ENCODE assay signal across 19 mouse cellular contexts in genomic region chr16:20445871-20446270, GRCm38 (mm10). TPM values are rescaled to one million over a fixed set of nuclear protein-coding genes. Genes with fewer than 3 reads are reported as not detected.
DNase-seq lines count a peak whose midpoint lies in the region; ATAC-seq and TF ChIP-seq lines count a peak whose summit lies in the region.
"Had no signal": no experiment of that assay in that cellular context is flagged by ENCODE, and none has a peak within 500 bp of the region (broad histone marks: within the 10 kb centered on the region; RNA-seq: fewer than 3 reads in every experiment).

No protein-coding gene starts in this region.

- 91% methylated on average over 1 of the region's 1 CpGs for WGBS in hindbrain, embryonic 12.5 days
- 89% methylated on average over 1 of the region's 1 CpGs for WGBS in forebrain, embryonic 13.5 days

- intact Hi-C loops in heart, postnatal 36 days (cut with DNase I), result no loop called here

- peak; percentile 69 for ATAC-seq in Patski
- ATAC-seq in hindbrain, embryonic 12.5 days (ENCODE audit: low FRiP score), result no peak
- no peak for ATAC-seq in forebrain, embryonic 13.5 days
- ATAC-seq: forebrain, embryonic 16.5 days; hindbrain, embryonic 16.5 days; inflammation-experienced regulatory T-cells, adult 6 months; intestine, postnatal 0 days had no signal

- peaks cover 4% of the 10 kb centered on the region; the same call in 1 of the 2 replicates for H3K4me1 ChIP-seq in hindbrain, embryonic 12.5 days
- no peaks in the 10 kb centered on the region for H3K4me1 ChIP-seq in forebrain, embryonic 13.5 days
- H3K4me1 ChIP-seq: embryonic facial prominence, embryonic 10.5 days; heart, embryonic 12.5 days had no signal

- POLR2A ChIA-PET in Patski (lab: Charles Lee), result no interaction called here

- no peak overlapping the region for H3ac ChIP-seq in C2C12 (ENCODE audit: control insufficient read depth, insufficient read length, low read depth)

- H3K27ac ChIP-seq in hindbrain, embryonic 12.5 days, result no peak overlapping the region
- no peak overlapping the region for H3K27ac ChIP-seq in forebrain, embryonic 13.5 days
- H3K27ac ChIP-seq: embryonic facial prominence, embryonic 10.5 days had no signal

- no peak overlapping the region for H3K9ac ChIP-seq in hindbrain, embryonic 12.5 days
- H3K9ac ChIP-seq in forebrain, embryonic 13.5 days, result no peak overlapping the region
- H3K9ac ChIP-seq: heart, embryonic 12.5 days had no signal

- no peak overlapping the region for H3K4me2 ChIP-seq in hindbrain, embryonic 12.5 days (replicated peaks)
- no peak overlapping the region for H3K4me2 ChIP-seq in forebrain, embryonic 13.5 days
- H3K4me2 ChIP-seq: heart, embryonic 12.5 days had no signal

- peak; percentile 83 for DNase-seq in heart, adult 11 months
- DNase-seq in heart, postnatal 36 days, result no peak
- DNase-seq in Patski (ENCODE audit: low read depth, low spot score), result no peak
- DNase-seq in adrenal gland, adult 8-10 months, result no peak
- DNase-seq: adrenal gland, postnatal 10 days; B cell, adult 2 months; cerebellum, adult 11-12 months; cerebellum, adult 9-11 months; gastrocnemius, postnatal 14 days had no signal

- CTCF ChIA-PET in Patski (lab: Charles Lee), result no interaction called here

- TF ChIP-seq CTCF in C2C12 (IDR thresholded peaks at IDR 0.05; ENCODE audit: control insufficient read depth, insufficient read depth, insufficient read length) (no peak), Patski (IDR thresholded peaks at IDR 0.05) (no peak)

- no peaks in the 10 kb centered on the region for H3K79me2 ChIP-seq in C2C12 (ENCODE audit: control insufficient read depth, insufficient read depth)

- no peaks in the 10 kb centered on the region for H3K9me3 ChIP-seq in hindbrain, embryonic 12.5 days (replicated peaks)
- H3K9me3 ChIP-seq in forebrain, embryonic 13.5 days (replicated peaks), result no peaks in the 10 kb centered on the region
- H3K9me3 ChIP-seq: embryonic facial prominence, embryonic 10.5 days; heart, embryonic 12.5 days had no signal

- no peak overlapping the region for H3K4me3 ChIP-seq in C2C12 (ENCODE audit: insufficient read depth, poor library complexity, severe bottlenecking)
- H3K4me3 ChIP-seq in hindbrain, embryonic 12.5 days, result no peak overlapping the region
- H3K4me3 ChIP-seq in forebrain, embryonic 13.5 days, result no peak overlapping the region
- H3K4me3 ChIP-seq: embryonic facial prominence, embryonic 10.5 days; erythroblast, embryonic 14.5 days; heart, embryonic 12.5 days had no signal

- H3K36me3 ChIP-seq in C2C12 (ENCODE audit: control insufficient read depth, insufficient read depth), result no peaks in the 10 kb centered on the region
- no peaks in the 10 kb centered on the region for H3K36me3 ChIP-seq in hindbrain, embryonic 12.5 days
- H3K36me3 ChIP-seq in forebrain, embryonic 13.5 days (ENCODE audit: poor library complexity, severe bottlenecking), result no peaks in the 10 kb centered on the region
- H3K36me3 ChIP-seq: embryonic facial prominence, embryonic 10.5 days; heart, embryonic 12.5 days had no signal

- in situ Hi-C loops in Patski (cut with MboI; ENCODE audit: low pct_unique_long_range_greater_than_20kb), result no loop called here

- H3K27me3 ChIP-seq in C2C12 (ENCODE audit: control insufficient read depth, insufficient read depth, insufficient read length), result no peaks in the 10 kb centered on the region
- H3K27me3 ChIP-seq in Patski, result no peaks in the 10 kb centered on the region
- no peaks in the 10 kb centered on the region for H3K27me3 ChIP-seq in hindbrain, embryonic 12.5 days
- H3K27me3 ChIP-seq in forebrain, embryonic 13.5 days, result no peaks in the 10 kb centered on the region
- H3K27me3 ChIP-seq: heart, embryonic 12.5 days had no signal

- H3K79me3 ChIP-seq in C2C12 (ENCODE audit: low read depth), result no peaks in the 10 kb centered on the region

TF ChIP-seq in C2C12, 6 proteins besides CTCF, POLR2A, EP300 and RAD21:
- TF ChIP-seq MYOD1 (IDR thresholded peaks at IDR 0.05; ENCODE audit: control insufficient read depth, insufficient read length, low read depth) (no peak), FOSL1 (IDR thresholded peaks at IDR 0.05; ENCODE audit: insufficient read depth, low read length, poor library complexity, severe bottlenecking) (peak; percentile 24)
TF ChIP-seq in C2C12: peak in this region for 1.

RNA-seq across cellular contexts. Expression of gene Abcc5, which starts 19.7 kb away (rescaled TPM):
- total RNA-seq in heart, postnatal 36 days (2021), result 10 to 100 TPM; 32.2 to 34.5 TPM
- polyA plus RNA-seq in C2C12 (2012; fragmentation: generic; extraction: Trizol), result 25.8 TPM
- 60.2 TPM for polyA plus RNA-seq in Patski (2021)
- 139 and 143 TPM in 2 replicates for polyA plus RNA-seq in hindbrain, embryonic 12.5 days (2016; fragmentation: Nextera tagmentation; extraction: Ambion mirVana)
- polyA plus RNA-seq in forebrain, embryonic 13.5 days (2015; fragmentation: Nextera tagmentation; extraction: Ambion mirVana), result 105 and 114 TPM in 2 replicates
- total RNA-seq in adrenal gland, adult 8-10 months (2022), result 100 to 1,000 TPM in 2 of 4 experiments, 10 to 100 TPM in 2; 74.2 to 148 (median 106) TPM

RNA-seq across cellular contexts. Expression of gene Eif2b5, which starts 52.7 kb away (rescaled TPM):
- 10 to 100 TPM; 54.4 to 64.3 TPM for total RNA-seq in heart, postnatal 36 days (2021)
- 108 TPM for polyA plus RNA-seq in C2C12 (2012; fragmentation: generic; extraction: Trizol)
- 82.8 TPM for polyA plus RNA-seq in Patski (2021)
- polyA plus RNA-seq in hindbrain, embryonic 12.5 days (2016; fragmentation: Nextera tagmentation; extraction: Ambion mirVana), result 118 and 127 TPM in 2 replicates
- 101 and 112 TPM in 2 replicates for polyA plus RNA-seq in forebrain, embryonic 13.5 days (2015; fragmentation: Nextera tagmentation; extraction: Ambion mirVana)
- 10 to 100 TPM; 62.4 to 72.6 (median 66.0) TPM for total RNA-seq in adrenal gland, adult 8-10 months (2022)
